Mouse (Mus musculus): ENCODE results near the gene Barhl1.

DNA sequence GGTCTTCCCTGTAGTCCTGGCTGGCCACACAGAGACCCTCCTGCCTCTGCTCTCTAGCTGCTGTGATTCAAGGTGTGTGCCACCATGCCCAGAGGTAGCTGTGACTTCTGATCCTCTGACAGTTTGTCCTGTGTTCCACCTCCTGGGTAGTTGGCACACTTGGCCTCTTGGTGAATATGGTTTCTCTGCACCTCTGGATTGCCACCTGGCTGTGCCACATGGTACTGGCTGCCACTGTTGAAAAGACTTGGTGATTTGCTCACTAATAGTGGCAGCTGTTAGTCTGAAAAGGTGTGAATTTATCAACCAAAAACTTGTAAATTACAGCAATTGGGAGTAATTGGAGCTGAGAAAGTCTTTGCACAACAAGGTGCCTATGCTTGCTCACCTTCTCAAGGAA is 52.6 kb downstream of the Barhl1 start:
- TF ChIP-seq CTCF (IDR thresholded peaks at IDR 0.05; ENCODE audit: borderline replicate concordance, insufficient read depth, low read depth, low read length): no peak
- no peak for TF ChIP-seq POLR2A (IDR thresholded peaks at IDR 0.05; ENCODE audit: borderline replicate concordance, insufficient read depth, low read length)
